Mouse (Mus musculus): Measurements from ENCODE around the gene Nr3c2. TPM values are rescaled to one million over a fixed set of nuclear protein-coding genes. Genes with fewer than 3 reads are reported as not detected.

Gene Nr3c2
- polyA plus RNA-seq, 1 experiment from 2014 or later = 1.2 TPM

GRCm38 (mm10) chr8:77236701-77237100 is 337.5 kb downstream of the Nr3c2 start:
- no peak overlapping the region for H3K4me3 ChIP-seq (replicated peaks)
- H3K4me1 ChIP-seq (replicated peaks) = no peaks in the 10 kb centered on the region
- no peaks in the 10 kb centered on the region for H3K9me3 ChIP-seq
- no peak overlapping the region for H3K9ac ChIP-seq (replicated peaks)
- no peak overlapping the region for H3K27ac ChIP-seq
- no peaks in the 10 kb centered on the region for H3K36me3 ChIP-seq
- no peak overlapping the region for H3K4me2 ChIP-seq (replicated peaks)
- no peaks in the 10 kb centered on the region for H3K27me3 ChIP-seq
- 89% methylated on average over 1 of the region's 1 CpGs for WGBS
- ATAC-seq = no peak

GRCm38 (mm10) chr8:77239462-77239861 is 340.2 kb downstream of the Nr3c2 start:
- no peak for ATAC-seq
- H3K4me1 ChIP-seq (replicated peaks) = no peaks in the 10 kb centered on the region
- no peaks in the 10 kb centered on the region for H3K27me3 ChIP-seq
- no peaks in the 10 kb centered on the region for H3K36me3 ChIP-seq
- H3K27ac ChIP-seq = no peak overlapping the region
- H3K9me3 ChIP-seq = no peaks in the 10 kb centered on the region
- H3K9ac ChIP-seq (replicated peaks) = no peak overlapping the region
- no peak overlapping the region for H3K4me3 ChIP-seq (replicated peaks)
- no peak overlapping the region for H3K4me2 ChIP-seq (replicated peaks)

GRCm38 (mm10) chr8:77241381-77241780 is 342.1 kb downstream of the Nr3c2 start:
- Histone ChIP-seq H3K4me3 (replicated peaks) (no peak overlapping the region), H3K27me3 (no peaks in the 10 kb centered on the region), H3K4me2 (replicated peaks) (no peak overlapping the region), H3K4me1 (replicated peaks) (no peaks in the 10 kb centered on the region), H3K36me3 (no peaks in the 10 kb centered on the region), H3K27ac (no peak overlapping the region), H3K9me3 (no peaks in the 10 kb centered on the region), H3K9ac (replicated peaks) (no peak overlapping the region)
- WGBS = 94% methylated on average over 3 of the region's 3 CpGs
- no peak for ATAC-seq

- WGBS = 78% methylated on average over 3 of the region's 3 CpGs
- no peak overlapping the region for H3K9ac ChIP-seq (replicated peaks)
- no peak overlapping the region for H3K4me2 ChIP-seq (replicated peaks)
- no peaks in the 10 kb centered on the region for H3K4me1 ChIP-seq (replicated peaks)
- no peaks in the 10 kb centered on the region for H3K36me3 ChIP-seq
- H3K27ac ChIP-seq = no peak overlapping the region
- ATAC-seq = no peak
- H3K9me3 ChIP-seq = no peaks in the 10 kb centered on the region
- H3K4me3 ChIP-seq (replicated peaks) = no peak overlapping the region
- H3K27me3 ChIP-seq = no peaks in the 10 kb centered on the region
Observed at GRCm38 (mm10) chr8:77250094-77250493, 350.9 kb downstream of the Nr3c2 start.

GRCm38 (mm10) chr8:77251134-77251533 is 351.9 kb downstream of the Nr3c2 start:
- H3K9ac ChIP-seq (replicated peaks) = no peak overlapping the region
- no peak for ATAC-seq
- no peaks in the 10 kb centered on the region for H3K27me3 ChIP-seq
- H3K4me2 ChIP-seq (replicated peaks) = no peak overlapping the region
- no peaks in the 10 kb centered on the region for H3K4me1 ChIP-seq (replicated peaks)
- no peaks in the 10 kb centered on the region for H3K9me3 ChIP-seq
- H3K27ac ChIP-seq = no peak overlapping the region
- no peak overlapping the region for H3K4me3 ChIP-seq (replicated peaks)
- H3K36me3 ChIP-seq = no peaks in the 10 kb centered on the region
- WGBS = 93% methylated on average over 5 of the region's 5 CpGs

- Histone ChIP-seq H3K9ac (replicated peaks) (no peak overlapping the region), H3K36me3 (no peaks in the 10 kb centered on the region), H3K27me3 (no peaks in the 10 kb centered on the region), H3K4me1 (replicated peaks) (no peaks in the 10 kb centered on the region), H3K4me3 (replicated peaks) (no peak overlapping the region), H3K9me3 (no peaks in the 10 kb centered on the region), H3K4me2 (replicated peaks) (no peak overlapping the region), H3K27ac (no peak overlapping the region)
- WGBS = 85% methylated on average over 5 of the region's 5 CpGs
- ATAC-seq = no peak
Observed at GRCm38 (mm10) chr8:77254466-77254865, 355.2 kb downstream of the Nr3c2 start.

- Histone ChIP-seq H3K9me3 (no peaks in the 10 kb centered on the region), H3K4me1 (replicated peaks) (no peaks in the 10 kb centered on the region), H3K36me3 (no peaks in the 10 kb centered on the region), H3K4me2 (replicated peaks) (no peak overlapping the region), H3K27me3 (no peaks in the 10 kb centered on the region), H3K27ac (no peak overlapping the region), H3K4me3 (replicated peaks) (no peak overlapping the region), H3K9ac (replicated peaks) (no peak overlapping the region)
- 95% methylated on average over 5 of the region's 5 CpGs for WGBS
- no peak for ATAC-seq
Observed at GRCm38 (mm10) chr8:77256450-77257084, 357.3 kb downstream of the Nr3c2 start.

- Histone ChIP-seq H3K27ac (no peak overlapping the region), H3K27me3 (no peaks in the 10 kb centered on the region), H3K36me3 (no peaks in the 10 kb centered on the region), H3K9ac (replicated peaks) (no peak overlapping the region), H3K4me3 (replicated peaks) (no peak overlapping the region), H3K4me1 (replicated peaks) (no peaks in the 10 kb centered on the region), H3K4me2 (replicated peaks) (no peak overlapping the region), H3K9me3 (no peaks in the 10 kb centered on the region)
- WGBS = 94% methylated on average over 12 of the region's 12 CpGs
- no peak for ATAC-seq
Observed at GRCm38 (mm10) chr8:77257085-77257451, 357.8 kb downstream of the Nr3c2 start.

GRCm38 (mm10) chr8:77261215-77261614 is 362.0 kb downstream of the Nr3c2 start:
- no peak overlapping the region for H3K9ac ChIP-seq (replicated peaks)
- no peak overlapping the region for H3K4me3 ChIP-seq (replicated peaks)
- H3K27ac ChIP-seq = no peak overlapping the region
- no peak overlapping the region for H3K4me2 ChIP-seq (replicated peaks)
- no peaks in the 10 kb centered on the region for H3K27me3 ChIP-seq
- no peaks in the 10 kb centered on the region for H3K9me3 ChIP-seq
- H3K4me1 ChIP-seq (replicated peaks) = no peaks in the 10 kb centered on the region
- 90% methylated on average over 6 of the region's 6 CpGs for WGBS
- no peak for ATAC-seq
- no peaks in the 10 kb centered on the region for H3K36me3 ChIP-seq

- 88% methylated on average over 12 of the region's 12 CpGs for WGBS
- ATAC-seq = no peak
Observed at GRCm38 (mm10) chr8:77262216-77263009, 363.2 kb downstream of the Nr3c2 start.

GRCm38 (mm10) chr8:77267941-77268405 is 368.7 kb downstream of the Nr3c2 start:
- WGBS = 35% methylated on average over 1 of the region's 1 CpGs
- no peak for ATAC-seq
- H3K27me3 ChIP-seq = no peaks in the 10 kb centered on the region

More at GRCm38 (mm10) chr8:77262216-77263009, 363.2 kb downstream of the Nr3c2 start:
- Histone ChIP-seq H3K9ac (replicated peaks) (no peak overlapping the region), H3K9me3 (no peaks in the 10 kb centered on the region), H3K27me3 (no peaks in the 10 kb centered on the region), H3K4me2 (replicated peaks) (no peak overlapping the region), H3K4me1 (replicated peaks) (no peaks in the 10 kb centered on the region), H3K36me3 (no peaks in the 10 kb centered on the region), H3K4me3 (replicated peaks) (no peak overlapping the region), H3K27ac (no peak overlapping the region)

GRCm38 (mm10) chr8:77272136-77272535 is 372.9 kb downstream of the Nr3c2 start:
- H3K9ac ChIP-seq (replicated peaks) = no peak overlapping the region
- no peak overlapping the region for H3K27ac ChIP-seq
- H3K27me3 ChIP-seq = no peaks in the 10 kb centered on the region
- no peak for ATAC-seq
- peaks cover 4% of the 10 kb centered on the region; the same call in 1 of the 2 replicates for H3K4me1 ChIP-seq (replicated peaks)
- H3K36me3 ChIP-seq = no peaks in the 10 kb centered on the region
- H3K9me3 ChIP-seq = peaks cover 7% of the 10 kb centered on the region; the same call in 1 of the 2 replicates
- H3K4me2 ChIP-seq (replicated peaks) = no peak overlapping the region
- no peak overlapping the region for H3K4me3 ChIP-seq (replicated peaks)
- WGBS = 89% methylated on average over 6 of the region's 6 CpGs

More at GRCm38 (mm10) chr8:77267941-77268405, 368.7 kb downstream of the Nr3c2 start:
- Histone ChIP-seq H3K4me2 (replicated peaks) (no peak overlapping the region), H3K4me1 (replicated peaks) (peaks cover 4% of the 10 kb centered on the region; the same call in 1 of the 2 replicates), H3K9ac (replicated peaks) (no peak overlapping the region), H3K36me3 (no peaks in the 10 kb centered on the region), H3K4me3 (replicated peaks) (no peak overlapping the region), H3K9me3 (peaks cover 7% of the 10 kb centered on the region; the same call in 1 of the 2 replicates), H3K27ac (no peak overlapping the region)
